Mouse (Mus musculus) limb, embryonic 11.5 days (tissue): Measurements from ENCODE around the gene Rab1a. TPM values are rescaled to one million over a fixed set of nuclear protein-coding genes. Genes with fewer than 3 reads are reported as not detected.
A peak's percentile ranks its signal among the peaks of the same experiment; 100 is the strongest.

Experiments
- ATAC-seq: fragments of 200-750 bp; cut with Nextera tagmentation; 2 replicates; pipeline ENCODE4 v1.8.0; 2017; ENCODE audit warnings: low read depth; ENCODE audit not compliant: insufficient number of reproducible peaks, low FRiP score, low TSS enrichment
- DNase-seq: peaks from one replicate; pipeline ENCODE4 v3.0.0-alpha.2; 2015; ENCODE audit warnings: low spot score
- H3K27ac ChIP-seq: fragments of 300-500 bp; sonication (generic); replicated peaks from 2 replicates; pipeline ENCODE4 v1.5.1; 2014; ENCODE audit warnings: low read depth, mild to moderate bottlenecking, low read length
- H3K27me3 ChIP-seq: fragments of 300-500 bp; sonication (generic); 2 replicates; pipeline ENCODE4 v1.6.1; 2014; ENCODE audit warnings: mild to moderate bottlenecking, low read length, mixed read lengths; ENCODE audit not compliant: control insufficient read depth, insufficient read depth
- H3K36me3 ChIP-seq: fragments of 300-500 bp; sonication (generic); 2 replicates; pipeline ENCODE4 v1.6.1; 2014; ENCODE audit warnings: mild to moderate bottlenecking, low read length, moderate library complexity, mixed read lengths; ENCODE audit not compliant: control insufficient read depth, insufficient read depth
- H3K4me1 ChIP-seq: fragments of 300-500 bp; sonication (generic); 2 replicates; pipeline ENCODE4 v1.6.1; 2014; ENCODE audit warnings: low read length, mixed read lengths; ENCODE audit not compliant: control insufficient read depth, insufficient read depth
- H3K4me2 ChIP-seq: fragments of 300-500 bp; sonication (generic); 2 replicates; pipeline ENCODE4 v1.6.1; 2014; ENCODE audit warnings: low read depth, mild to moderate bottlenecking, moderate library complexity; ENCODE audit not compliant: severe bottlenecking
- H3K4me3 ChIP-seq: fragments of 300-500 bp; sonication (generic); 2 replicates; pipeline ENCODE4 v1.5.1; 2014; ENCODE audit warnings: low read depth, low read length
- H3K9ac ChIP-seq: fragments of 300-500 bp; sonication (generic); 2 replicates; pipeline ENCODE4 v1.6.1; 2014; ENCODE audit warnings: mild to moderate bottlenecking, low read length
- H3K9me3 ChIP-seq: fragments of 300-500 bp; sonication (generic); 2 replicates; pipeline ENCODE4 v1.6.1; 2016; ENCODE audit warnings: low read length; ENCODE audit not compliant: control insufficient read depth
- WGBS: fragments of 180-500 bp; shearing (Covaris S2); extraction: QIAGEN DNeasy Blood & Tissue Kit; methylation state at CpG from one replicate; pipeline ENCODE4 v1.1.7; 2014; 5-methylcytosine and 5-hydroxymethylcytosine counted together
- polyA plus RNA-seq: library from polyadenylated mRNA; unstranded; fragments of >200 nt; fragmentation: Nextera tagmentation; extraction: Ambion mirVana; gene quantifications from 2 replicates; pipeline ENCODE4 v1.2.1, GENCODE M21; 2014

The Rab1a gene
- polyA plus RNA-seq, 1 experiment from 2014 or later: 212 TPM

DNA sequence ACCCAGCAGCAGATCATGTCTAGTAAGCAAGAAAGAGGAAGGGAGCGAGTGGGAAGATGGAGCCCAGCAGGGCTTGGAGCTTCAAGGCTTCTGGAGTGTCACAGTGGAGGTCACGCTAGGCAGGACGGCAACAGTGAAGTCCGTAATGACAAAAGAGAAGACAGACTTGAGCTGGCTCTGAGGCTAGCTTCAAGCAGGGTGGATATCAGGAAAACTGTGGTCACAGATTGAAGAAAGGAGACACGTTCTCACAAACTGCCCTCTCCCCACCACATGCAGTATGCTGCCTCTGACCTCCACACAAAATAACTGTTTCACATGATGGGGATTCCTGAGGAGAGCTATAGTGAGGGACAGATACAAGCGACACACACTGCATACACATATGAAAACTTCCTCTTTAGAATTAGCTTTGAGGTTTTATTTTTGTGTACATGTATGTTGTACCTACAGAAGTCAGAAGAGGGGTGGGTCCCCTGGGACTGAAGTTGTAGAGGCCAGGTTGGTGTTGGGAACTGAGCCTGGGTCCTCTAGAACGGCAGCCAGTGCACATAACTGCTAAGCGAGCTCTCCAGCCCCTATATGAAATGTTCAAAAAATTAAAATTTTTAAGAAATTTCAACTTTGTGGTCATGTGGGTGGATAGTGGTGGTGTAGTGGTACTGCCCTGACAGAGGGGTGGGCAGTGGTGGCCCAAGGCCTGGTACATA lies 46.1 kb downstream of the Rab1a start:
- 93% methylated on average over 8 of the region's 8 CpGs for WGBS
- DNase-seq (no peak), ATAC-seq (no peak)
- Histone ChIP-seq H3K4me1 (peaks cover 27% of the 10 kb centered on the region), H3K4me2 (no peak overlapping the region), H3K9ac (no peak overlapping the region), H3K9me3 (no peaks in the 10 kb centered on the region; the same call in 1 of the 2 replicates), H3K36me3 (peaks cover 2% of the 10 kb centered on the region; the same call in 1 of the 2 replicates), H3K27ac (no peak overlapping the region), H3K27me3 (no peaks in the 10 kb centered on the region), H3K4me3 (no peak overlapping the region)

DNA sequence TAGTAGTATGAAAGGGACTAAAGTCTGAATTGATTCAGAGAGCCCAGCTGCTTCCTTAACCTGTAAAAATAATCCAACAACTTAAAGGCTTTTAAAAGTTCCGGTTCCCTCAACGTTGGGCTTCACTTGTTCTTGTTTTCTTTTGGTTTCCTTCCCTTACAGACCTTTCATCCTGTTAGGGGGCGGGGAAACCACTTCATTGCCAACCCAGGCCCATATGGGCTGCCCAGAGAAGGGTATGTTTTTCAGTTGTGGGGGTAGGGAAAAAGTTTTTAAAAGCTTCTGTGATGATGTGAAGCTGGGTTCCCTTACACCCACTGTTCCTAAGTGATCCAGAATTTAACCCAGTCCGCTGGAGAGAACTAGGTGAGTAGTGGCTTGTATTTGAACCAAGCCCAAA lies 47.0 kb downstream of the Rab1a start:
- H3K9me3 ChIP-seq: no peaks in the 10 kb centered on the region; the same call in 1 of the 2 replicates
- H3K4me1 ChIP-seq: peaks cover 20% of the 10 kb centered on the region
- peak overlapping the region; percentile 95 for H3K9ac ChIP-seq
- ATAC-seq (no peak), DNase-seq (no peak)
- H3K36me3 ChIP-seq: peaks cover 2% of the 10 kb centered on the region; the same call in 1 of the 2 replicates
- no peak overlapping the region for H3K27ac ChIP-seq
- H3K27me3 ChIP-seq: no peaks in the 10 kb centered on the region
- peak overlapping the region; percentile 84 for H3K4me2 ChIP-seq
- WGBS: 12% methylated on average over 4 of the region's 4 CpGs
- H3K4me3 ChIP-seq: peak overlapping the region; percentile 93

DNA sequence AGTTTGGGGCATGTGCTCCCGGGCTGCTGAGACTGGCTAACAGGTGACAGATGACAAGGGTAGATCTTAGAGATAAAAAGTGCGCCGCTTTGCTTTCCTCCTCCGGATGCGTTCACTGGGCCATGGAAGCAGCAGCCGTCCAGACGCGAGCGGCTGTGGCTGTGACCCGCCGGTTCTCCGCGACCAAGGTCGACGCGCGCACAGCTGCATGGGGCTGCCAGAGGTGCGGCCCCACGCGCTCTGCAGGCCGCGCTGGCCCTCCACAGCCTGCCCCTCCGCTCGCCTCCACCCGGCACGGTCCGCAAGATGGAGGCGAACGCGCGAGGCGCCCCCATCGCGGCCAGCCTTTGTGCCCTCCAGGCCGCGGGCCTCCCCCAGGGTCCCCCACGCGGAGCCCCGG lies 47.6 kb downstream of the Rab1a start:
- Histone ChIP-seq H3K4me1 (peaks cover 14% of the 10 kb centered on the region), H3K36me3 (peaks cover 2% of the 10 kb centered on the region; the same call in 1 of the 2 replicates), H3K9ac (peak overlapping the region; percentile 95), H3K27me3 (no peaks in the 10 kb centered on the region), H3K4me2 (peak overlapping the region; percentile 84), H3K4me3 (peak overlapping the region; percentile 93), H3K9me3 (no peaks in the 10 kb centered on the region; the same call in 1 of the 2 replicates), H3K27ac (peak overlapping the region; percentile 83; the same call in 1 of the 2 replicates)
- DNase-seq (no peak), ATAC-seq (peak; percentile 75)
- under 1% methylated on average over 38 of the region's 39 CpGs for WGBS

DNA sequence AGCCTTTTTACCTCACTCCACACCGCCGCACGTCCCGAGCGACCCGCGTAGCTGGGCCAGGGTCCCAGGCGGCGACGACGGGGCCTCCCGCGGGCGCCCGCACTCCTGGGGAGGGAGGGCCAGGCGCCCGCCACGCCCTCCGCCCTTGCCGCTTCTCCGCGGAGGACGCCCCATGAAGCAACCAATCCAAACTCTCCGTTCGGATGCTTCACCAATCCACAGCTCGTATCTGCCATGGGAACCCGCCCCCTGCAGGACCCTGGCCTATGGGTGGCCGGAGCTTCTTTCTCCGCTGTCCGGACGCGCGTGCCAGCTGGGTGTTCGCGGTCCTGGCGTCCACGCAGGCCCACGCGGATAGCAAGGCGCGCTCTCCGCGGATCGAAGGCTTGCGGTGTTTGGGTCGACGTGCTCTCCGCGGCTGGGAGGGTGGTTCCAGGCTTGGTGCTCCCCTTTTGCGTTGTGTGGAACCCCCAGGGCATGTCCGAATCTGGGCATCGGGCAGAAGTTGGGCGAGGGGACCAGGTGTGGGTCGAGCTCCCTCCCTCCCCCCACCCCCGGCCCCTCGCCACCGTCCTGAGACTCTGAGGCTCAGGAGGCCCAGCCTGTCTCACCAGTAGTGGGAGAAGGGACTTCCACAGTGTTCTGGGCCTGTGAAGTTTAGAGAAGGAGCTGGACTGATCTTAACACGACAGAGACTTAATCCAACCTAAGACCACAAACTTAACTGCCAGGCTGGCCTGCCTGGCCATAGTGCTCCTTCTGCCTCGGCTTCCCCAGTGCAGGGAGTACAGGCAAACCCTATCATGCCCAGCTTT lies 48.3 kb downstream of the Rab1a start, which contains the start of gene Cep68:
TSS of gene Cep68 (minus strand) at position 134 of the 815 bp plus-strand sequence.
- H3K4me2 ChIP-seq: peak within 1 kb of the TSS; percentile 84
- DNase-seq: peak; percentile 94
- no peaks in the 10 kb centered on the region for H3K27me3 ChIP-seq
- H3K36me3 ChIP-seq: peaks cover 2% of the 10 kb centered on the region; the same call in 1 of the 2 replicates
- H3K4me1 ChIP-seq: peaks cover 8% of the 10 kb centered on the region
- H3K27ac ChIP-seq: peak within 1 kb of the TSS; percentile 83; the same call in 1 of the 2 replicates
- H3K4me3 ChIP-seq: peak within 1 kb of the TSS; percentile 93
- peak; percentile 97 for ATAC-seq
- peak within 1 kb of the TSS; percentile 95 for H3K9ac ChIP-seq
- WGBS: under 1% methylated on average over 50 of the region's 59 CpGs
- no peaks in the 10 kb centered on the region; the same call in 1 of the 2 replicates for H3K9me3 ChIP-seq

DNA sequence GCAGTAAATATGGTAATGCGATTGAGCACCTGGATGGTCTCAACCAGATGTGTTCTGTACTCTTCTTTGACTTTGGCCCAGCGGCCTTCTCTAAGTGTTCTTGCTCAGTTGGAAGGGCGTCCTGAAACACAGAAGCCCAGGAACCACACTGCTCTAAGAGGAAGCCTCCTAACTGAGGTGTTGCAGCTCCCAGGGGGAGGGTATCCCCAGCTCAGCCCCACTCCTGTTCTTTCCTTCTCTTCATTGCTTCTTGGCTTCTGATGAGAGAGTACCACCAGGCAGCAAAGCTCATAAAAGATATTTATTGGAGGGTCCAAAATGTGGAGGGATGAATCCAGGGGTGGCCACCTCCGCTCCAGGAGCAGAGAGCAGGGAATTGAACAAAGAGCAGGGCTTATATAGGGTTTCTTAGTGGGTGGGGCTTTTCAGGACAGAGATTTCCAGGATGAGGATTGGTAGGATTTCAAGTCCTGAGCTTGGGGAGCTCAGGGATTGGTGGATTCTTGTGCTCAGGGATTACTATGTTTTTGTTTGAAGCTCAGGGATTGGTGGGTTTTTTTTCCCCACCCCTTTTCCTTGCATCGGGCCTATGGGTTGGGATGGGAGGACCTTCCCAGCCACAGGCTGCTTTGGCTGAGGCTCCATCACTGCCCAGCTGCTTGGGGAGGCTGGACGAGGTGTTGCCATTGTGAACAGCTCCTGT lies 49.4 kb downstream of the Rab1a start:
- H3K4me3 ChIP-seq: no peak overlapping the region
- peaks cover 2% of the 10 kb centered on the region; the same call in 1 of the 2 replicates for H3K36me3 ChIP-seq
- 82% methylated on average over 6 of the region's 6 CpGs for WGBS
- H3K4me2 ChIP-seq: no peak overlapping the region
- no peak for ATAC-seq
- no peak overlapping the region for H3K27ac ChIP-seq
- H3K9me3 ChIP-seq: no peaks in the 10 kb centered on the region; the same call in 1 of the 2 replicates
- no peaks in the 10 kb centered on the region for H3K27me3 ChIP-seq
- H3K4me1 ChIP-seq: peaks cover 6% of the 10 kb centered on the region; the same call in 1 of the 2 replicates
- DNase-seq: no peak
- H3K9ac ChIP-seq: no peak overlapping the region

DNA sequence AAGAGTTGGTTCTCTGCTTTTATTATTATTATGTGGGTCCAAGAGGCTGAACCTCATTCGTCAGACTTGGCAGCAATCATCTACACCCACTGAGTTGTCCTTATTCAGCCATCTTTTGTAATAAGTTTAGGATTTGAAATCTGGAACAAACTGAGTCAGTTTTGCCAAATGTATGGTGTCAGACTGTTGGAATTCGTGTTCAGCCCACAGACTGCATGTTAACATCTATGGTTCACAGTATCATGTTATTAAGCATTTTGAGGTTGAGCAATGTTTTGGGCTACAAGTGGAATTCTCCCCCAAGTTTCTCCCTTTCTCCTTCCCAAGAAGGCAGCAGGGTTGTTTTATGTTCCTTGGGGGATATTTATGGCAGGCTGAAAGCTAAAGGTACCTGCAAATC lies 51.9 kb downstream of the Rab1a start:
- Histone ChIP-seq H3K27me3 (no peaks in the 10 kb centered on the region), H3K4me2 (no peak overlapping the region), H3K9ac (no peak overlapping the region), H3K4me3 (no peak overlapping the region), H3K27ac (no peak overlapping the region), H3K36me3 (no peaks in the 10 kb centered on the region), H3K4me1 (no peaks in the 10 kb centered on the region; the same call in 1 of the 2 replicates), H3K9me3 (no peaks in the 10 kb centered on the region; the same call in 1 of the 2 replicates)
- DNase-seq (no peak), ATAC-seq (no peak)
- WGBS: 79% methylated on average over 2 of the region's 2 CpGs

DNA sequence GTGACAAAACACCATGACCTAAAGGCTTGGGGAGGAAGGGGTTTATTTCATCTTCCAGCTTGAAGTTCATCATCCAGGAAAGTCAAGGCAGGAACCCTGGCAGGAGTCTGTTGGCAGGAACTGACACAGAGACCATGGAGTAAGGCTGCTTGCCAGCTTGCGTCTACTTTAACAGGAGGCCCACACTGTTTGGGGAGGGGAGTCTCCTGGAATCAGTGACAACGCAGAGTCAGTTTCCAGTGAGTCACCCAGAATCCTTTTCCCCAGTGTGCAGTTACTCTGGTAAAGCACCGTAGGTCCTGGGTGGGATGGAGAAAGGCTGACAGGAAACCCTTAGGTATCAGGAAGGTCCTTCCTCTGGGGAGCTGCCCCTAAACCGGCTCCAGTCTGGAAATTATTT lies 53.6 kb downstream of the Rab1a start:
- no peaks in the 10 kb centered on the region for H3K4me1 ChIP-seq
- no peaks in the 10 kb centered on the region for H3K27me3 ChIP-seq
- H3K9ac ChIP-seq: no peak overlapping the region
- no peaks in the 10 kb centered on the region for H3K36me3 ChIP-seq
- no peak for ATAC-seq
- DNase-seq: no peak
- H3K4me2 ChIP-seq: no peak overlapping the region
- H3K27ac ChIP-seq: no peak overlapping the region
- H3K4me3 ChIP-seq: no peak overlapping the region
- no peaks in the 10 kb centered on the region for H3K9me3 ChIP-seq
- 86% methylated on average over 4 of the region's 4 CpGs for WGBS
